29 mouse cellular contexts compared by ENCODE assay signal in genomic region chr19:4837049-4837448, GRCm38 (mm10). TPM values are rescaled to one million over a fixed set of nuclear protein-coding genes. Genes with fewer than 3 reads are reported as not detected.
"Had no signal": no experiment of that assay in that cellular context is flagged by ENCODE, and none has a peak within 500 bp of the region (broad histone marks: within the 10 kb centered on the region; RNA-seq: fewer than 3 reads in every experiment).

No protein-coding gene starts in this region.

- H3K9me3 ChIP-seq: heart, embryonic 13.5 days; heart, embryonic 15.5 days; hindbrain, embryonic 13.5 days; hindbrain, embryonic 15.5 days; limb, embryonic 13.5 days; limb, embryonic 15.5 days; liver, embryonic 13.5 days; liver, embryonic 15.5 days had no signal

- H3K4me3 ChIP-seq: heart, adult 2 months; heart, embryonic 13.5 days; heart, embryonic 15.5 days; hindbrain, embryonic 13.5 days; hindbrain, embryonic 15.5 days; limb, embryonic 13.5 days; limb, embryonic 15.5 days; liver, embryonic 15.5 days had no signal

- DNase-seq: forebrain, postnatal 0 days; gastrocnemius, postnatal 14 days; gastrocnemius, postnatal 36 days; heart, adult 11 months; heart, adult 2 months; heart, postnatal 14 days; heart, postnatal 36 days; kidney, adult 11 months; kidney, postnatal 14 days; layer of hippocampus, adult 9-11 months; layer of hippocampus, postnatal 36 days; left cerebral cortex, postnatal 4 days; liver, embryonic 13.5 days had no signal

- H3K9ac ChIP-seq: forebrain, postnatal 0 days; heart, embryonic 15.5 days; hindbrain, embryonic 13.5 days; hindbrain, embryonic 15.5 days; limb, embryonic 15.5 days had no signal

- ATAC-seq: forebrain, postnatal 0 days; hindbrain, postnatal 0 days; intestine, embryonic 16.5 days had no signal

- H3K4me2 ChIP-seq: heart, embryonic 11.5 days; heart, embryonic 13.5 days; heart, embryonic 15.5 days; hindbrain, embryonic 15.5 days; limb, embryonic 15.5 days had no signal

- H3K27ac ChIP-seq: heart, adult 2 months; heart, embryonic 13.5 days; heart, embryonic 15.5 days; hindbrain, embryonic 13.5 days; hindbrain, embryonic 15.5 days; hindbrain, postnatal 0 days; limb, embryonic 13.5 days; limb, embryonic 15.5 days had no signal

RNA-seq across cellular contexts. Expression of gene Ccdc87, which starts 2.1 kb away (rescaled TPM):
- total RNA-seq: gastrocnemius, adult 8-10 months; gastrocnemius, postnatal 14 days; gastrocnemius, postnatal 36 days; heart, adult 2 months; heart, postnatal 14 days; heart, postnatal 36 days; hematopoietic stem cell, adult 5-6 weeks had no signal
- polyA plus RNA-seq: heart, embryonic 11.5 days; intestine, embryonic 14.5 days; kidney, embryonic 14.5 days; kidney, embryonic 16.5 days; limb, embryonic 11.5 days; limb, embryonic 13.5 days; limb, embryonic 15.5 days; liver, embryonic 13.5 days; liver, embryonic 15.5 days had no signal
